Mouse (Mus musculus) heart, postnatal 0 days (tissue): ENCODE data around the gene Gria4. TPM values are rescaled to one million over a fixed set of nuclear protein-coding genes. Genes with fewer than 3 reads are reported as not detected.

Experiments used
- ATAC-seq: fragments of 200-750 bp; cut with Nextera tagmentation; 2 replicates; pipeline ENCODE4 v1.8.0; 2017; ENCODE audit warnings: low read depth, moderate number of reproducible peaks, moderate library complexity; ENCODE audit not compliant: insufficient read depth
- DNase-seq: peaks from one replicate; pipeline ENCODE4 v3.0.0-alpha.2; 2016; ENCODE audit warnings: low spot score
- H3K27ac ChIP-seq: fragments of 300-500 bp; sonication (generic); 2 replicates; pipeline ENCODE4 v1.5.1; 2014; ENCODE audit warnings: low read depth, mild to moderate bottlenecking
- H3K27me3 ChIP-seq: fragments of 300-500 bp; sonication (generic); 2 replicates; pipeline ENCODE4 v1.6.1; 2014; ENCODE audit warnings: low read length, mixed read lengths; ENCODE audit not compliant: control insufficient read depth, insufficient read depth
- H3K36me3 ChIP-seq: fragments of 300-500 bp; sonication (generic); replicated peaks from 2 replicates; pipeline ENCODE4 v1.6.1; 2014; ENCODE audit warnings: low read length, mixed read lengths; ENCODE audit not compliant: control insufficient read depth, insufficient read depth
- H3K4me1 ChIP-seq: fragments of 300-500 bp; sonication (generic); 2 replicates; pipeline ENCODE4 v1.6.1; 2014; ENCODE audit warnings: antibody characterized with exemption; ENCODE audit not compliant: control insufficient read depth, insufficient read depth
- H3K4me2 ChIP-seq: fragments of 300-500 bp; sonication (generic); 2 replicates; pipeline ENCODE4 v1.6.1; 2014; ENCODE audit warnings: low read depth, mild to moderate bottlenecking, low read length, moderate library complexity
- H3K4me3 ChIP-seq: fragments of 300-500 bp; sonication (generic); 2 replicates; pipeline ENCODE4 v1.5.1; 2014; ENCODE audit warnings: low read depth, low read length
- H3K9ac ChIP-seq: fragments of 300-500 bp; sonication (generic); replicated peaks from 2 replicates; pipeline ENCODE4 v1.6.1; 2014; ENCODE audit warnings: low read depth, low read length, mixed read lengths
- H3K9me3 ChIP-seq: fragments of 300-500 bp; sonication (generic); replicated peaks from 2 replicates; pipeline ENCODE4 v1.6.1; 2016; ENCODE audit warnings: low read length; ENCODE audit not compliant: control insufficient read depth
- CTCF ChIP-seq: IDR thresholded peaks from 2 replicates; pipeline ENCODE4 v1.5.1; 2016; ENCODE audit warnings: antibody characterized with exemption, control low read depth, low read depth
- EP300 ChIP-seq: IDR thresholded peaks from 2 replicates; pipeline ENCODE4 v1.6.1; 2016; ENCODE audit warnings: antibody characterized with exemption, low read depth
- WGBS: fragments of 180-500 bp; shearing (Covaris S2); extraction: QIAGEN DNeasy Blood & Tissue Kit; methylation state at CpG from one replicate; pipeline ENCODE4 v1.1.7; 2014; 5-methylcytosine and 5-hydroxymethylcytosine counted together
- polyA plus RNA-seq: library from polyadenylated mRNA; unstranded; fragments of >200 nt; fragmentation: Nextera tagmentation; extraction: Ambion mirVana; gene quantifications from 2 replicates; pipeline ENCODE4 v1.2.1, GENCODE M21; 2015
- total RNA-seq: library from RNA; depleted of rRNA; stranded (reverse); fragments of >200 nt; gene quantifications from 2 replicates; pipeline ENCODE4 v1.2.3, GENCODE M21; 2014; ENCODE audit warnings: low replicate concordance

Gria4 gene
- total and polyA plus RNA-seq, 2 experiments from 2014 or later, result 0.19 to 0.30 TPM

- no peak for TF ChIP-seq EP300
- no peak for TF ChIP-seq CTCF
- 69% methylated on average over 5 of the region's 5 CpGs for WGBS
- Histone ChIP-seq H3K9me3 (no peaks in the 10 kb centered on the region), H3K27me3 (no peaks in the 10 kb centered on the region), H3K4me3 (no peak overlapping the region), H3K4me1 (no peaks in the 10 kb centered on the region), H3K36me3 (no peaks in the 10 kb centered on the region), H3K27ac (no peak overlapping the region), H3K9ac (no peak overlapping the region), H3K4me2 (no peak overlapping the region)
- ATAC-seq, result no peak
- no peak for DNase-seq
Measured at GRCm38 (mm10) chr9:4573596-4573995, 222.4 kb downstream of the Gria4 start.

GRCm38 (mm10) chr9:4555415-4555959 is 240.5 kb downstream of the Gria4 start:
- no peak overlapping the region for H3K9ac ChIP-seq
- H3K4me2 ChIP-seq, result no peak overlapping the region
- no peak for DNase-seq
- no peaks in the 10 kb centered on the region for H3K36me3 ChIP-seq
- H3K4me1 ChIP-seq, result no peaks in the 10 kb centered on the region
- no peaks in the 10 kb centered on the region for H3K9me3 ChIP-seq
- H3K27ac ChIP-seq, result no peak overlapping the region
- TF ChIP-seq CTCF (no peak), EP300 (no peak)
- no peak overlapping the region for H3K4me3 ChIP-seq
- no peaks in the 10 kb centered on the region for H3K27me3 ChIP-seq
- no peak for ATAC-seq
- WGBS, result 71% methylated on average over 4 of the region's 4 CpGs

GRCm38 (mm10) chr9:4539218-4539617 is 256.8 kb downstream of the Gria4 start:
- ATAC-seq, result no peak
- Histone ChIP-seq H3K4me1 (no peaks in the 10 kb centered on the region), H3K9me3 (no peaks in the 10 kb centered on the region), H3K36me3 (no peaks in the 10 kb centered on the region), H3K9ac (no peak overlapping the region), H3K4me3 (no peak overlapping the region), H3K4me2 (no peak overlapping the region), H3K27ac (no peak overlapping the region), H3K27me3 (no peaks in the 10 kb centered on the region)
- TF ChIP-seq EP300, result no peak
- no peak for TF ChIP-seq CTCF
- DNase-seq, result no peak
- WGBS, result 59% methylated on average over 1 of the region's 1 CpGs

- TF ChIP-seq CTCF, result peak; percentile 42
- no peak for TF ChIP-seq EP300
- H3K4me2 ChIP-seq, result no peak overlapping the region
- H3K36me3 ChIP-seq, result no peaks in the 10 kb centered on the region
- peak; percentile 48 for DNase-seq
- no peaks in the 10 kb centered on the region for H3K27me3 ChIP-seq
- ATAC-seq, result no peak
- H3K4me1 ChIP-seq, result no peaks in the 10 kb centered on the region
- H3K9ac ChIP-seq, result no peak overlapping the region
- no peaks in the 10 kb centered on the region for H3K9me3 ChIP-seq
- H3K27ac ChIP-seq, result no peak overlapping the region
- WGBS, result 68% methylated on average over 6 of the region's 6 CpGs
- no peak overlapping the region for H3K4me3 ChIP-seq
Measured at GRCm38 (mm10) chr9:4536514-4537150, 259.4 kb downstream of the Gria4 start.

- Histone ChIP-seq H3K36me3 (no peaks in the 10 kb centered on the region), H3K9ac (no peak overlapping the region), H3K4me2 (no peak overlapping the region), H3K4me3 (no peak overlapping the region), H3K4me1 (no peaks in the 10 kb centered on the region), H3K27me3 (no peaks in the 10 kb centered on the region), H3K27ac (no peak overlapping the region), H3K9me3 (no peaks in the 10 kb centered on the region)
- no peak for ATAC-seq
- DNase-seq, result no peak
- TF ChIP-seq CTCF, result no peak
- TF ChIP-seq EP300, result no peak
- WGBS, result 86% methylated on average over 1 of the region's 1 CpGs
Measured at GRCm38 (mm10) chr9:4514563-4514885, 281.5 kb downstream of the Gria4 start.
